Mouse (Mus musculus): ENCODE data around the gene Trpc4ap.

Trpc4ap gene

GRCm38 (mm10) chr2:155636881-155637280 lies 55.3 kb downstream of the Trpc4ap start:
- no peak for DNase-seq

GRCm38 (mm10) chr2:155635961-155636360 lies 56.2 kb downstream of the Trpc4ap start:
- no peak for DNase-seq

GRCm38 (mm10) chr2:155634562-155634961 lies 57.6 kb downstream of the Trpc4ap start:
- DNase-seq = no peak

GRCm38 (mm10) chr2:155633731-155634130 lies 58.5 kb downstream of the Trpc4ap start:
- DNase-seq = no peak

GRCm38 (mm10) chr2:155633121-155633520 lies 59.1 kb downstream of the Trpc4ap start:
- DNase-seq = no peak

GRCm38 (mm10) chr2:155632138-155632936 lies 59.8 kb downstream of the Trpc4ap start:
- no peak for DNase-seq

- no peak for DNase-seq
Observed at GRCm38 (mm10) chr2:155630590-155631416, 61.4 kb downstream of the Trpc4ap start.

- DNase-seq = no peak
Observed at GRCm38 (mm10) chr2:155630153-155630552, 62.0 kb downstream of the Trpc4ap start.

- DNase-seq = no peak
Observed at GRCm38 (mm10) chr2:155629231-155629661, 62.9 kb downstream of the Trpc4ap start.

- no peak for DNase-seq
Observed at GRCm38 (mm10) chr2:155628519-155628918, 63.7 kb downstream of the Trpc4ap start.

- DNase-seq = no peak
Observed at GRCm38 (mm10) chr2:155628112-155628511, 64.1 kb downstream of the Trpc4ap start.

- peak; percentile 48 for DNase-seq
Observed at GRCm38 (mm10) chr2:155627030-155627738, 65.0 kb downstream of the Trpc4ap start.

- DNase-seq = no peak
Observed at GRCm38 (mm10) chr2:155626277-155626676, 65.9 kb downstream of the Trpc4ap start.

- DNase-seq = no peak
Observed at GRCm38 (mm10) chr2:155624730-155625129, 67.5 kb downstream of the Trpc4ap start.

- no peak for DNase-seq
Observed at GRCm38 (mm10) chr2:155623996-155624395, 68.2 kb downstream of the Trpc4ap start.

GRCm38 (mm10) chr2:155622606-155623005 lies 69.6 kb downstream of the Trpc4ap start:
- DNase-seq = no peak

GRCm38 (mm10) chr2:155619817-155620216 lies 72.4 kb downstream of the Trpc4ap start:
- DNase-seq = peak; percentile 78

GRCm38 (mm10) chr2:155616971-155617370 lies 75.2 kb downstream of the Trpc4ap start:
- DNase-seq = no peak

- no peak for DNase-seq
Observed at GRCm38 (mm10) chr2:155613953-155614352, 78.2 kb downstream of the Trpc4ap start.

- peak; percentile 42 for DNase-seq
Observed at GRCm38 (mm10) chr2:155613326-155613755, 78.8 kb downstream of the Trpc4ap start.

GRCm38 (mm10) chr2:155611834-155612550 lies 80.2 kb downstream of the Trpc4ap start:
- DNase-seq = no peak

- no peak for DNase-seq
Observed at GRCm38 (mm10) chr2:155610978-155611377, 81.2 kb downstream of the Trpc4ap start, which contains the start of gene Myh7b. Gene Myh7b (plus strand): TSS chr2:155611212.
